Mouse (Mus musculus): ENCODE data around the gene Hdac10. TPM values are rescaled to one million over a fixed set of nuclear protein-coding genes. Genes with fewer than 3 reads are reported as not detected.
A peak's percentile ranks its signal among the peaks of the same experiment; 100 is the strongest.

Hdac10 gene
- polyA plus RNA-seq, 1 experiment from 2014 or later = 22.1 TPM

- H3K4me1 ChIP-seq (ENCODE audit: control insufficient read depth, insufficient read depth, low read length) = peaks cover 24% of the 10 kb centered on the region
- no peak overlapping the region for H3K9ac ChIP-seq (replicated peaks; ENCODE audit: low read depth, low read length)
- peaks cover 16% of the 10 kb centered on the region; the same call in 1 of the 2 replicates for H3K36me3 ChIP-seq (ENCODE audit: control insufficient read depth, insufficient read depth, low read length)
- H3K9me3 ChIP-seq (ENCODE audit: control insufficient read depth, low read length) = no peaks in the 10 kb centered on the region
- H3K27me3 ChIP-seq (ENCODE audit: control insufficient read depth, insufficient read depth, low read length) = no peaks in the 10 kb centered on the region
- H3K27ac ChIP-seq (ENCODE audit: low read depth, low read length) = no peak overlapping the region
- 78% methylated on average over 9 of the region's 9 CpGs for WGBS
- no peak for ATAC-seq (ENCODE audit: low read depth)
- H3K4me2 ChIP-seq (ENCODE audit: low read depth, low read length) = no peak overlapping the region
- no peak overlapping the region for H3K4me3 ChIP-seq (ENCODE audit: low read depth, low read length)
Measured at GRCm38 (mm10) chr15:89078208-89078836, 50.2 kb downstream of the Hdac10 start.

GRCm38 (mm10) chr15:89076156-89076731 lies 52.3 kb downstream of the Hdac10 start:
- peak overlapping the region; percentile 77 for H3K4me3 ChIP-seq (ENCODE audit: low read depth, low read length)
- H3K9ac ChIP-seq (replicated peaks; ENCODE audit: low read depth, low read length) = peak overlapping the region; percentile 85
- no peaks in the 10 kb centered on the region for H3K9me3 ChIP-seq (ENCODE audit: control insufficient read depth, low read length)
- no peaks in the 10 kb centered on the region for H3K36me3 ChIP-seq (ENCODE audit: control insufficient read depth, insufficient read depth, low read length)
- ATAC-seq (ENCODE audit: low read depth) = peak; percentile 72
- 0% methylated on average over 23 of the region's 39 CpGs for WGBS
- no peaks in the 10 kb centered on the region for H3K27me3 ChIP-seq (ENCODE audit: control insufficient read depth, insufficient read depth, low read length)
- H3K27ac ChIP-seq (ENCODE audit: low read depth, low read length) = peak overlapping the region; percentile 81
- peak overlapping the region; percentile 87 for H3K4me2 ChIP-seq (ENCODE audit: low read depth, low read length)
- peaks cover 24% of the 10 kb centered on the region for H3K4me1 ChIP-seq (ENCODE audit: control insufficient read depth, insufficient read depth, low read length)

- peak; percentile 91 for ATAC-seq (ENCODE audit: low read depth)
- H3K9me3 ChIP-seq (ENCODE audit: control insufficient read depth, low read length) = no peaks in the 10 kb centered on the region
- H3K9ac ChIP-seq (replicated peaks; ENCODE audit: low read depth, low read length) = peak overlapping the region; percentile 85
- 1% methylated on average over 41 of the region's 59 CpGs for WGBS
- no peaks in the 10 kb centered on the region for H3K36me3 ChIP-seq (ENCODE audit: control insufficient read depth, insufficient read depth, low read length)
- no peaks in the 10 kb centered on the region for H3K27me3 ChIP-seq (ENCODE audit: control insufficient read depth, insufficient read depth, low read length)
- peak overlapping the region; percentile 77 for H3K4me3 ChIP-seq (ENCODE audit: low read depth, low read length)
- H3K27ac ChIP-seq (ENCODE audit: low read depth, low read length) = peak overlapping the region; percentile 81
- H3K4me2 ChIP-seq (ENCODE audit: low read depth, low read length) = peak overlapping the region; percentile 87
- H3K4me1 ChIP-seq (ENCODE audit: control insufficient read depth, insufficient read depth, low read length) = peaks cover 24% of the 10 kb centered on the region
Measured at GRCm38 (mm10) chr15:89075478-89076147, 52.9 kb downstream of the Hdac10 start.

- ATAC-seq (ENCODE audit: low read depth) = no peak; the same call in 1 of the 2 replicates
- H3K27ac ChIP-seq (ENCODE audit: low read depth, low read length) = peak within 1 kb of the TSS; percentile 81
- 31% methylated on average over 11 of the region's 11 CpGs for whole genome bisulfite sequencing
- peaks cover 24% of the 10 kb centered on the region for H3K4me1 ChIP-seq (ENCODE audit: control insufficient read depth, insufficient read depth, low read length)
- no peaks in the 10 kb centered on the region for H3K9me3 ChIP-seq (ENCODE audit: control insufficient read depth, low read length)
- peak within 1 kb of the TSS; percentile 85 for H3K9ac ChIP-seq (replicated peaks; ENCODE audit: low read depth, low read length)
- H3K27me3 ChIP-seq (ENCODE audit: control insufficient read depth, insufficient read depth, low read length) = no peaks in the 10 kb centered on the region
- H3K4me3 ChIP-seq (ENCODE audit: low read depth, low read length) = peak within 1 kb of the TSS; percentile 77
- H3K36me3 ChIP-seq (ENCODE audit: control insufficient read depth, insufficient read depth, low read length) = no peaks in the 10 kb centered on the region
- H3K4me2 ChIP-seq (ENCODE audit: low read depth, low read length) = peak within 1 kb of the TSS; percentile 87
Measured at GRCm38 (mm10) chr15:89074613-89075477, 53.7 kb downstream of the Hdac10 start, which contains the start of gene Trabd. Gene Trabd, plus strand, starts transcription at chr15:89075124.

- Histone ChIP-seq H3K4me1 (ENCODE audit: control insufficient read depth, insufficient read depth, low read length) (peaks cover 24% of the 10 kb centered on the region), H3K4me3 (ENCODE audit: low read depth, low read length) (no peak overlapping the region), H3K27ac (ENCODE audit: low read depth, low read length) (no peak overlapping the region), H3K9ac (replicated peaks; ENCODE audit: low read depth, low read length) (no peak overlapping the region; the same call in 1 of the 2 replicates), H3K36me3 (ENCODE audit: control insufficient read depth, insufficient read depth, low read length) (no peaks in the 10 kb centered on the region), H3K4me2 (ENCODE audit: low read depth, low read length) (no peak overlapping the region), H3K27me3 (ENCODE audit: control insufficient read depth, insufficient read depth, low read length) (no peaks in the 10 kb centered on the region), H3K9me3 (ENCODE audit: control insufficient read depth, low read length) (no peaks in the 10 kb centered on the region)
- 83% methylated on average over 10 of the region's 10 CpGs for WGBS
- ATAC-seq (ENCODE audit: low read depth) = no peak
Measured at GRCm38 (mm10) chr15:89073993-89074603, 54.4 kb downstream of the Hdac10 start.

Small RNAs within 50 kb of the gene (microRNA-seq; reads per million reads assigned to microRNA genes)
- gene Mir7118 = not detected

Other genes with a start within 250 kb of the Hdac10 start
- 0.11 and 0.13 TPM in 2 replicates for gene Ttll8, start 174.3 kb downstream of the Hdac10 start, polyA plus RNA-seq (2014; fragmentation: Nextera tagmentation; extraction: Ambion mirVana)
- gene Mlc1, start 149.7 kb downstream of the Hdac10 start, polyA plus RNA-seq (2014; fragmentation: Nextera tagmentation; extraction: Ambion mirVana) = 13.5 and 17.5 TPM in 2 replicates
- gene Mov10l1, start 145.8 kb downstream of the Hdac10 start, polyA plus RNA-seq (2014; fragmentation: Nextera tagmentation; extraction: Ambion mirVana) = not detected in 2 replicates
- gene Panx2, start 69.0 kb downstream of the Hdac10 start, polyA plus RNA-seq (2014; fragmentation: Nextera tagmentation; extraction: Ambion mirVana) = 6.4 and 8.0 TPM in 2 replicates
- gene Trabd, start 53.6 kb downstream of the Hdac10 start, polyA plus RNA-seq (2014; fragmentation: Nextera tagmentation; extraction: Ambion mirVana) = 36.4 and 38.5 TPM in 2 replicates
- gene Selenoo, start 39.6 kb downstream of the Hdac10 start, polyA plus RNA-seq (2014; fragmentation: Nextera tagmentation; extraction: Ambion mirVana) = 21.4 and 23.9 TPM in 2 replicates
- gene Tubgcp6, start 5.6 kb downstream of the Hdac10 start, polyA plus RNA-seq (2014; fragmentation: Nextera tagmentation; extraction: Ambion mirVana) = 18.3 and 21.4 TPM in 2 replicates
- 2.9 and 5.2 TPM in 2 replicates for gene Mapk12, start 12.0 kb upstream of the Hdac10 start, polyA plus RNA-seq (2014; fragmentation: Nextera tagmentation; extraction: Ambion mirVana)
- 24.9 and 32.9 TPM in 2 replicates for gene Mapk11, start 20.9 kb upstream of the Hdac10 start, polyA plus RNA-seq (2014; fragmentation: Nextera tagmentation; extraction: Ambion mirVana)
- 66.4 and 100 TPM in 2 replicates for gene Plxnb2, start 52.1 kb upstream of the Hdac10 start, polyA plus RNA-seq (2014; fragmentation: Nextera tagmentation; extraction: Ambion mirVana)
- 83.0 and 94.5 TPM in 2 replicates for gene Dennd6b, start 67.8 kb upstream of the Hdac10 start, polyA plus RNA-seq (2014; fragmentation: Nextera tagmentation; extraction: Ambion mirVana)
- gene Ppp6r2, start 82.9 kb upstream of the Hdac10 start, polyA plus RNA-seq (2014; fragmentation: Nextera tagmentation; extraction: Ambion mirVana) = 85.5 and 92.7 TPM in 2 replicates
- 108 and 122 TPM in 2 replicates for gene Sbf1, start 186.6 kb upstream of the Hdac10 start, polyA plus RNA-seq (2014; fragmentation: Nextera tagmentation; extraction: Ambion mirVana)
- gene Adm2, start 194.0 kb upstream of the Hdac10 start, polyA plus RNA-seq (2014; fragmentation: Nextera tagmentation; extraction: Ambion mirVana) = not detected in 2 replicates
- not detected in 2 replicates for gene Miox, start 205.7 kb upstream of the Hdac10 start, polyA plus RNA-seq (2014; fragmentation: Nextera tagmentation; extraction: Ambion mirVana)
- gene Lmf2, start 227.0 kb upstream of the Hdac10 start, polyA plus RNA-seq (2014; fragmentation: Nextera tagmentation; extraction: Ambion mirVana) = 19.8 and 28.6 TPM in 2 replicates
- gene Ncaph2, start 227.0 kb upstream of the Hdac10 start, polyA plus RNA-seq (2014; fragmentation: Nextera tagmentation; extraction: Ambion mirVana) = 89.5 and 90.2 TPM in 2 replicates
- 20.0 and 24.3 TPM in 2 replicates for gene Sco2, start 245.1 kb upstream of the Hdac10 start, polyA plus RNA-seq (2014; fragmentation: Nextera tagmentation; extraction: Ambion mirVana)
- gene Tymp, start 248.3 kb upstream of the Hdac10 start, polyA plus RNA-seq (2014; fragmentation: Nextera tagmentation; extraction: Ambion mirVana) = 3.5 and 3.7 TPM in 2 replicates